Mouse (Mus musculus) heart, postnatal 0 days (tissue): Measurements from ENCODE around the gene Cyp27b1.

Experiments used
- CTCF ChIP-seq: IDR thresholded peaks from 2 replicates; pipeline ENCODE4 v1.5.1; 2016; ENCODE audit warnings: antibody characterized with exemption, control low read depth, low read depth
- EP300 ChIP-seq: IDR thresholded peaks from 2 replicates; pipeline ENCODE4 v1.6.1; 2016; ENCODE audit warnings: antibody characterized with exemption, low read depth

- no peak for TF ChIP-seq CTCF
- TF ChIP-seq EP300 = no peak
These were observed 4.9 kb upstream of the Cyp27b1 start for GRCm38 (mm10) chr10:127043187-127043586.
